Mouse (Mus musculus): ENCODE data around the gene Hsp90aa1. TPM values are rescaled to one million over a fixed set of nuclear protein-coding genes. Genes with fewer than 3 reads are reported as not detected.
"Not testable (repeated sequence)": the region's sequence is repeated elsewhere in the genome, so short reads cannot be mapped to it uniquely, and the experiment has no call there.

Hsp90aa1 gene
- 620 and 1,082 TPM in 2 replicates for polyA plus RNA-seq (2016; fragmentation: Nextera tagmentation; extraction: Ambion mirVana)

GRCm38 (mm10) chr12:110702556-110702955 is at the start of gene Hsp90aa1:
TSS of gene Hsp90aa1 (minus strand) at chr12:110702728.
- DNase-seq (ENCODE audit: low spot score), result no peak
- H3K9me3 ChIP-seq, result no peaks in the 10 kb centered on the region
- WGBS, result 47% methylated on average over 4 of the region's 4 CpGs
- 0 out of 2 replicates have a peak, but pooled peaks cover 6% of the 10 kb centered on the region for H3K27me3 ChIP-seq (ENCODE audit: insufficient read depth, poor library complexity, severe bottlenecking)
- peaks cover 50% of the 10 kb centered on the region for H3K4me1 ChIP-seq
- H3K4me3 ChIP-seq, result no peak within 1 kb of the TSS
- no peaks in the 10 kb centered on the region for H3K36me3 ChIP-seq
- H3K27ac ChIP-seq, result peak within 1 kb of the TSS; percentile 83

- no peak overlapping the region for H3K27ac ChIP-seq
- no peak for DNase-seq (ENCODE audit: low spot score)
- H3K9me3 ChIP-seq, result no peaks in the 10 kb centered on the region
- H3K27me3 ChIP-seq (ENCODE audit: insufficient read depth, poor library complexity, severe bottlenecking), result no peaks in the 10 kb centered on the region
- 83% methylated on average over 10 of the region's 10 CpGs for WGBS
- no peak overlapping the region for H3K4me3 ChIP-seq
- H3K4me1 ChIP-seq, result 0 out of 2 replicates have a peak, but pooled peaks cover 4% of the 10 kb centered on the region
- peaks cover 20% of the 10 kb centered on the region for H3K36me3 ChIP-seq
Observed at GRCm38 (mm10) chr12:110750770-110751439, 48.4 kb upstream of the Hsp90aa1 start.

- peak; percentile 82 for DNase-seq (ENCODE audit: low spot score)
- H3K4me3 ChIP-seq, result peak overlapping the region; percentile 88
- H3K9me3 ChIP-seq, result no peaks in the 10 kb centered on the region
- H3K4me1 ChIP-seq, result peaks cover 18% of the 10 kb centered on the region
- H3K27me3 ChIP-seq (ENCODE audit: insufficient read depth, poor library complexity, severe bottlenecking), result peaks cover 10% of the 10 kb centered on the region; the same call in 1 of the 2 replicates
- peak overlapping the region; percentile 94 for H3K27ac ChIP-seq
- under 1% methylated on average over 71 of the region's 72 CpGs for WGBS
- H3K36me3 ChIP-seq, result 0 out of 2 replicates have a peak, but pooled peaks cover 4% of the 10 kb centered on the region
Observed at GRCm38 (mm10) chr12:110738158-110738921, 35.8 kb upstream of the Hsp90aa1 start.

- Histone ChIP-seq H3K9me3 (no peaks in the 10 kb centered on the region), H3K36me3 (0 out of 2 replicates have a peak, but pooled peaks cover 4% of the 10 kb centered on the region), H3K4me3 (peak within 1 kb of the TSS; percentile 88), H3K27me3 (ENCODE audit: insufficient read depth, poor library complexity, severe bottlenecking) (peaks cover 10% of the 10 kb centered on the region; the same call in 1 of the 2 replicates), H3K4me1 (peaks cover 18% of the 10 kb centered on the region), H3K27ac (peak within 1 kb of the TSS; percentile 94)
- peak; percentile 98 for DNase-seq (ENCODE audit: low spot score)
- WGBS, result under 1% methylated on average over 69 of the region's 69 CpGs
Observed at GRCm38 (mm10) chr12:110737170-110738157, 34.9 kb upstream of the Hsp90aa1 start, which contains the start of gene Wdr20. TSS of gene Wdr20 (plus strand) at chr12:110737944.

DNA sequence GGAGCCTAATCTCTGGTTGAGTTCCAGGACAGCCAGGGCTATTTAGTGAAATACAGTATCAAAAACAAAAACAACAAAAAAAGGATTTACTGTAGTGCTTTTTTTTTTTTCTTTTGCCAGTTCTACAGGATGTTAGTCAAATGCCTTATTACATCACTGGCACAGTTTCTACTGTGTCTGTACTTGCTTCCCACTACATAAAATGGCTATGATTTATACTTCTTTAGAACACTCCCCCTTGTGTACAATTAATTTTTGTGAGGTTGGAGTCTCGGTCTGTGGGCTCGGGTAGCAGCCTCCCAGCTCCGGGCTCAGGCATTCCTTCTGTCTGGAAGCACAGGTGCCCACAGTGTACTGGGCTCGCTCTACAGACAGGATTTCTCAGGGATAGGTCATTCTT is 34.1 kb upstream of the Hsp90aa1 start:
- Histone ChIP-seq H3K36me3 (0 out of 2 replicates have a peak, but pooled peaks cover 4% of the 10 kb centered on the region), H3K9me3 (no peaks in the 10 kb centered on the region), H3K27me3 (ENCODE audit: insufficient read depth, poor library complexity, severe bottlenecking) (peaks cover 10% of the 10 kb centered on the region; the same call in 1 of the 2 replicates), H3K4me3 (peak overlapping the region; percentile 88), H3K4me1 (peaks cover 18% of the 10 kb centered on the region), H3K27ac (no peak overlapping the region)
- no peak for DNase-seq (ENCODE audit: low spot score)
- WGBS, result 25% methylated on average over 4 of the region's 4 CpGs

- H3K27me3 ChIP-seq (ENCODE audit: insufficient read depth, poor library complexity, severe bottlenecking), result peaks cover 14% of the 10 kb centered on the region
- H3K36me3 ChIP-seq; DNase-seq (ENCODE audit: low spot score); H3K27ac ChIP-seq; H3K4me3 ChIP-seq; H3K9me3 ChIP-seq; H3K4me1 ChIP-seq: not testable (repeated sequence)
- 97% methylated on average over 3 of the region's 3 CpGs for WGBS
Observed at GRCm38 (mm10) chr12:110733254-110733653, 30.7 kb upstream of the Hsp90aa1 start.

DNA sequence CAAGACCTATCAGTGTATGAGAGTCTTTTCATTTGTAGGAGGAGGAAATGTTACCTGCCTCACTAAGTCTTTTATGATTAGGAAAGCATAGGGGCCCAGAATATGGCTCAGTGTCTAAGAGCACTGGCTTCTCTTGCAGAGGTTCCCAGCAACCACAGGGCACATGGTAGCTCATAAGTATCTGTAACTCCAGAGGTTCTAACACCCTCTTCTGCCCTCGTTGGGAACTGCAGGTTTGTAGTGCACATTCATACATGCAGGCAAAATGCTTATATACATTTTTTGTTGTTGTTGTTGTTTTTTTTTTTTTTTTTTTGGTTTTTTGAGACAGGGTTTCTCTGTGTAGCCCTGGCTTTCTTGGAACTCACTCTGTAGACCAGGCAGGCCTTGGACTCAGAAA is 23.9 kb upstream of the Hsp90aa1 start:
- peaks cover 4% of the 10 kb centered on the region for H3K27me3 ChIP-seq (ENCODE audit: insufficient read depth, poor library complexity, severe bottlenecking)
- no peak for DNase-seq (ENCODE audit: low spot score)
- no peak overlapping the region for H3K27ac ChIP-seq
- no peak overlapping the region for H3K4me3 ChIP-seq
- no peaks in the 10 kb centered on the region for H3K4me1 ChIP-seq
- H3K9me3 ChIP-seq, result no peaks in the 10 kb centered on the region
- WGBS, result 57% methylated on average over 1 of the region's 1 CpGs
- H3K36me3 ChIP-seq, result no peaks in the 10 kb centered on the region

DNA sequence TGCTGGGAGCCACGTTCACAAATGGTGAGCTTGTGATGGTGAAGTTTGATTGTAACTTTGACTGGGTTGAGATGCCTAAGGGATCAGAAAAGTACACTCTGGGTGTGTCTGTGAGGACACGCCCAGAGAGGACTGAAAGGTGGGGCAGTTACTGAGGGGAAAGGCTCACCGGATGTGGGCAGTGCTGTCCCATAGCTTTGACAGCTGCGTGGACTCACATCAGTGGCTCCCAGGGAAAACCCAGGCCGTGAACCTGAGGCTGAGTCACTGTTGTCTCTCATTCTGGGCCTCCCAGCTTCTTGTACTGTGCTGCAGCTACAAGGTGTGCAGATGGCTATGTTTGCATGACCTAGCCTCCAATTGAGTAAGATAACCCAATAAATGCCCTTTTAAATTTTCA is 23.0 kb upstream of the Hsp90aa1 start:
- Histone ChIP-seq H3K4me3 (no peak overlapping the region), H3K36me3 (no peaks in the 10 kb centered on the region), H3K27ac (no peak overlapping the region), H3K9me3 (no peaks in the 10 kb centered on the region), H3K4me1 (no peaks in the 10 kb centered on the region), H3K27me3 (ENCODE audit: insufficient read depth, poor library complexity, severe bottlenecking) (peaks cover 5% of the 10 kb centered on the region)
- DNase-seq (ENCODE audit: low spot score), result no peak
- WGBS, result 75% methylated on average over 5 of the region's 5 CpGs

DNA sequence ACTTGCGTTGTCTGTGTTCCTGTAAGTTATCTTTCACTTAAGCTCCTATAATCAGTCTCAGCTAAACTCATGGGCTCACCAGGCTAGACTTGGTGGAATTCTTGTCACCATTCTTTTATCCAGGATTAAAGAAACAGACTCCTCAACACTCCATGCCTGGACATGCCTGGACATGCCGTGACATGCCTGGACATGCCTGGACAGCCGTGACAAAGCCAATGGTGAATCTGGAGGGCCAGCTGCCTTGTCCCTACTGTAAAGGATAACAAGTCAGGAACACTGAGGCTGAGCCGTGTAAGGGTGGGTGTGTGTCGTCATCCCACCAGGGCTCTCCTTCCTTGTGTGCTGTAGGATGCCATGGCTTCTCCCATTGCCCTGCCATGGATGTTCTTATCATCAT is 22.5 kb upstream of the Hsp90aa1 start:
- Histone ChIP-seq H3K4me1 (no peaks in the 10 kb centered on the region), H3K27ac (no peak overlapping the region), H3K36me3 (no peaks in the 10 kb centered on the region), H3K9me3 (no peaks in the 10 kb centered on the region), H3K27me3 (ENCODE audit: insufficient read depth, poor library complexity, severe bottlenecking) (peaks cover 10% of the 10 kb centered on the region), H3K4me3 (no peak overlapping the region)
- no peak for DNase-seq (ENCODE audit: low spot score)
- 84% methylated on average over 5 of the region's 5 CpGs for WGBS

DNA sequence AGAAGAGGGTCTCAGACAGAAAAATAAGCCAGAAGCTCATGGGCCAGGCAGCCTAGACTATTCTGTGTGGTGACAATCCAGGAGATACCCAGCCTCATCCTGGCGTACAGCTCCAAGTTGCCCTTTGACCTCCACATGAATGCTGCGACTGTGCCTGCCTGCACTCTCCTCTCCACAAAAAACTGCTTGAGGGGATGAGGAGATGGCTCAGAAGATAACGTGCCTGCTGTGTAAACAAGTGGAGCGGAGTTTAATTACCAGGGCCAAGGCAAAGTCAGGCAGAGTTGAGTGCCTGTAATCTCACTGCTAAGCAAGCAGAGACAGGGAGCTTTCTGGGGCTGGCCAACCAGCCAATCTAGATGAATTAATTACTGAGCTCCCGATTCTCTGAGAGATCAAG is 13.5 kb upstream of the Hsp90aa1 start:
- WGBS, result 21% methylated on average over 5 of the region's 5 CpGs
- Histone ChIP-seq H3K27me3 (ENCODE audit: insufficient read depth, poor library complexity, severe bottlenecking) (peaks cover 26% of the 10 kb centered on the region), H3K4me3 (no peak overlapping the region), H3K36me3 (no peaks in the 10 kb centered on the region), H3K4me1 (0 out of 2 replicates have a peak, but pooled peaks cover 7% of the 10 kb centered on the region), H3K9me3 (no peaks in the 10 kb centered on the region), H3K27ac (no peak overlapping the region)
- no peak for DNase-seq (ENCODE audit: low spot score)

DNA sequence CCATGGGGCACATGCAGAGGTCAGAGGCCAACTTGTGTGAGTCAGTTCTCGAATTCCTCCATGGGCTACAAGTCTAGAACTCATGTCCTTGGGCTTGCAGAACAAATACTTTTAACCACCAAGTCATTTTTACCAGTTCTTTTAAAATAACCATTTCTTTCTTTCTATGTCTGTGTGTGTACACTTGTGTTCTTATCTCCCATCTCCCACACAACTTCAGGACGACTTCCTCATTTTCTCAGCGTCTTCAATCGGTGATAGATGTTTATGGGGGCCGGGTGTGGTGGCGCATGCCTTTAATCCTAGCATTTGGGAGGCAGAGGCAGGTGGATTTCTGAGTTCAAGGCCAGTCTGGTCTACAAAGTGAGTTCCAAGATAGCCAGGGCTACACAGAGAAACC is 11.7 kb upstream of the Hsp90aa1 start:
- WGBS, result 86% methylated on average over 6 of the region's 6 CpGs

DNA sequence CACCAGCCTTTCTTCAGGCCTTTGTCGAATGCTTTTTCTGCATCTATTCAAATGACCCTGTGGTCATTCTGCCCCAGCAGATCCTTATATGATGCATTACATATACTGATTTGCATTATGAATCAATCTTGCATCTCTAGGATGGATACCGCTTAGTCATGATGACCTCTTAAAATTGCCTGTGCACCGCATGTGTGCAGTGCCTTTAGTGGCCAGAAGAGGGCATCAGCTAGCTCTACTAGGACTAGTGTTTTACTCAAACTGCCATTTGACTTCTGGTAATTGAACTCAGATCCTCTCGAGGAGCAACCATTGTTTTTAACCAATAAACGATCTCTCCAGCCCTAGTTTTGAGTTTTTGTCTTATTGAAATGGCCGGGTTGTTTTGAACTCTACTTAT is 11.3 kb upstream of the Hsp90aa1 start:
- WGBS, result 94% methylated on average over 6 of the region's 6 CpGs
- H3K36me3 ChIP-seq, result no peaks in the 10 kb centered on the region
- H3K27me3 ChIP-seq (ENCODE audit: insufficient read depth, poor library complexity, severe bottlenecking), result peaks cover 8% of the 10 kb centered on the region
- DNase-seq (ENCODE audit: low spot score), result no peak
- no peaks in the 10 kb centered on the region for H3K9me3 ChIP-seq
- H3K4me3 ChIP-seq, result no peak overlapping the region
- H3K4me1 ChIP-seq, result 0 out of 2 replicates have a peak, but pooled peaks cover 7% of the 10 kb centered on the region
- H3K27ac ChIP-seq, result no peak overlapping the region

More for the DNA sequence above, 11.7 kb upstream of the Hsp90aa1 start:
- Histone ChIP-seq H3K27ac (no peak overlapping the region), H3K27me3 (ENCODE audit: insufficient read depth, poor library complexity, severe bottlenecking) (peaks cover 13% of the 10 kb centered on the region), H3K4me1 (0 out of 2 replicates have a peak, but pooled peaks cover 7% of the 10 kb centered on the region), H3K9me3 (no peaks in the 10 kb centered on the region), H3K4me3 (no peak overlapping the region), H3K36me3 (no peaks in the 10 kb centered on the region)
- no peak for DNase-seq (ENCODE audit: low spot score)

Data from heart, embryonic 10.5 days (tissue).